Mouse (Mus musculus): Measurements from ENCODE around the gene Rtp2. TPM values are rescaled to one million over a fixed set of nuclear protein-coding genes. Genes with fewer than 3 reads are reported as not detected.

Rtp2 gene
- polyA plus RNA-seq, 1 experiment from 2014 or later = not detected

GRCm38 (mm10) chr16:23901411-23901810 is 30.8 kb downstream of the Rtp2 start:
- WGBS = 84% methylated on average over 7 of the region's 7 CpGs
- ATAC-seq (ENCODE audit: insufficient read depth, low FRiP score, low read depth) = no peak
- H3K9me3 ChIP-seq = no peaks in the 10 kb centered on the region

GRCm38 (mm10) chr16:23900061-23900460 is 32.1 kb downstream of the Rtp2 start:
- H3K27me3 ChIP-seq (replicated peaks) = no peaks in the 10 kb centered on the region
- 76% methylated on average over 4 of the region's 4 CpGs for WGBS
- no peak overlapping the region for H3K4me2 ChIP-seq
- 0 out of 2 replicates have a peak, but pooled peaks cover 4% of the 10 kb centered on the region for H3K4me1 ChIP-seq
- H3K9me3 ChIP-seq = no peaks in the 10 kb centered on the region
- H3K4me3 ChIP-seq (replicated peaks) = no peak overlapping the region
- ATAC-seq (ENCODE audit: insufficient read depth, low FRiP score, low read depth) = no peak
- no peak overlapping the region for H3K9ac ChIP-seq
- H3K36me3 ChIP-seq = no peaks in the 10 kb centered on the region
- H3K27ac ChIP-seq = no peak overlapping the region

More at GRCm38 (mm10) chr16:23901411-23901810, 30.8 kb downstream of the Rtp2 start:
- H3K36me3 ChIP-seq = no peaks in the 10 kb centered on the region
- no peaks in the 10 kb centered on the region for H3K27me3 ChIP-seq (replicated peaks)
- no peak overlapping the region for H3K4me3 ChIP-seq (replicated peaks)
- no peak overlapping the region for H3K27ac ChIP-seq
- H3K4me2 ChIP-seq = no peak overlapping the region
- H3K9ac ChIP-seq = no peak overlapping the region
- H3K4me1 ChIP-seq = 0 out of 2 replicates have a peak, but pooled peaks cover 4% of the 10 kb centered on the region

- no peaks in the 10 kb centered on the region for H3K9me3 ChIP-seq
- H3K27me3 ChIP-seq (replicated peaks) = no peaks in the 10 kb centered on the region
- 0 out of 2 replicates have a peak overlapping the region, but pooled peaks have one; percentile 4 for H3K4me3 ChIP-seq (replicated peaks)
- H3K27ac ChIP-seq = no peak overlapping the region
- H3K4me1 ChIP-seq = 0 out of 2 replicates have a peak, but pooled peaks cover 4% of the 10 kb centered on the region
- ATAC-seq (ENCODE audit: insufficient read depth, low FRiP score, low read depth) = 0 out of 2 replicates have a peak, but pooled peaks have one; percentile 58
- H3K4me2 ChIP-seq = peak overlapping the region; percentile 43
- no peak overlapping the region for H3K9ac ChIP-seq
- WGBS = 9% methylated on average over 12 of the region's 12 CpGs
- H3K36me3 ChIP-seq = no peaks in the 10 kb centered on the region
These were observed 33.4 kb downstream of the Rtp2 start for GRCm38 (mm10) chr16:23898840-23899239.

GRCm38 (mm10) chr16:23897984-23898586 is 34.1 kb downstream of the Rtp2 start:
- H3K9ac ChIP-seq = no peak overlapping the region
- ATAC-seq (ENCODE audit: insufficient read depth, low FRiP score, low read depth) = peak; percentile 58; the same call in 1 of the 2 replicates
- no peaks in the 10 kb centered on the region for H3K36me3 ChIP-seq
- H3K4me1 ChIP-seq = 0 out of 2 replicates have a peak, but pooled peaks cover 4% of the 10 kb centered on the region
- no peaks in the 10 kb centered on the region for H3K27me3 ChIP-seq (replicated peaks)
- 10% methylated on average over 15 of the region's 15 CpGs for WGBS
- H3K4me2 ChIP-seq = peak overlapping the region; percentile 43
- H3K9me3 ChIP-seq = no peaks in the 10 kb centered on the region
- no peak overlapping the region for H3K27ac ChIP-seq
- peak overlapping the region; percentile 23 for H3K4me3 ChIP-seq (replicated peaks)

- Histone ChIP-seq H3K4me2 (no peak overlapping the region), H3K9ac (no peak overlapping the region), H3K4me3 (replicated peaks) (no peak overlapping the region), H3K36me3 (no peaks in the 10 kb centered on the region), H3K9me3 (no peaks in the 10 kb centered on the region), H3K27me3 (replicated peaks) (no peaks in the 10 kb centered on the region), H3K27ac (no peak overlapping the region), H3K4me1 (0 out of 2 replicates have a peak, but pooled peaks cover 4% of the 10 kb centered on the region)
- WGBS = 64% methylated on average over 5 of the region's 5 CpGs
- ATAC-seq (ENCODE audit: insufficient read depth, low FRiP score, low read depth) = no peak
These were observed 34.7 kb downstream of the Rtp2 start for GRCm38 (mm10) chr16:23897486-23897885.

- Histone ChIP-seq H3K36me3 (no peaks in the 10 kb centered on the region), H3K4me1 (0 out of 2 replicates have a peak, but pooled peaks cover 4% of the 10 kb centered on the region), H3K27ac (no peak overlapping the region), H3K9ac (no peak overlapping the region), H3K27me3 (replicated peaks) (peaks cover 19% of the 10 kb centered on the region), H3K4me2 (no peak overlapping the region), H3K9me3 (no peaks in the 10 kb centered on the region), H3K4me3 (replicated peaks) (no peak overlapping the region)
- no peak for ATAC-seq (ENCODE audit: insufficient read depth, low FRiP score, low read depth)
- WGBS = 69% methylated on average over 3 of the region's 3 CpGs
These were observed 37.1 kb downstream of the Rtp2 start for GRCm38 (mm10) chr16:23895135-23895534.

- H3K4me3 ChIP-seq (replicated peaks) = no peak within 1 kb of the TSS
- no peaks in the 10 kb centered on the region for H3K4me1 ChIP-seq
- ATAC-seq (ENCODE audit: insufficient read depth, low FRiP score, low read depth) = no peak
- WGBS = 6% methylated on average over 26 of the region's 26 CpGs
- no peaks in the 10 kb centered on the region for H3K9me3 ChIP-seq
- no peak within 1 kb of the TSS for H3K27ac ChIP-seq
- H3K4me2 ChIP-seq = no peak within 1 kb of the TSS
- H3K27me3 ChIP-seq (replicated peaks) = peaks cover 24% of the 10 kb centered on the region
- no peaks in the 10 kb centered on the region for H3K36me3 ChIP-seq
- no peak within 1 kb of the TSS for H3K9ac ChIP-seq
These were observed 41.6 kb downstream of the Rtp2 start, which contains the start of gene Sst for GRCm38 (mm10) chr16:23890636-23891035. Gene Sst (minus strand): TSS chr16:23890958.

GRCm38 (mm10) chr16:23890151-23890550 is 42.0 kb downstream of the Rtp2 start:
- no peak overlapping the region for H3K9ac ChIP-seq
- H3K27ac ChIP-seq = no peak overlapping the region
- no peak overlapping the region for H3K4me3 ChIP-seq (replicated peaks)
- H3K4me1 ChIP-seq = no peaks in the 10 kb centered on the region
- H3K9me3 ChIP-seq = no peaks in the 10 kb centered on the region
- no peak overlapping the region for H3K4me2 ChIP-seq
- no peaks in the 10 kb centered on the region for H3K36me3 ChIP-seq
- no peak for ATAC-seq (ENCODE audit: insufficient read depth, low FRiP score, low read depth)
- peaks cover 24% of the 10 kb centered on the region for H3K27me3 ChIP-seq (replicated peaks)
- WGBS = 6% methylated on average over 9 of the region's 9 CpGs

GRCm38 (mm10) chr16:23887910-23888579 is 44.1 kb downstream of the Rtp2 start:
- H3K4me3 ChIP-seq (replicated peaks) = no peak overlapping the region
- H3K27me3 ChIP-seq (replicated peaks) = peaks cover 24% of the 10 kb centered on the region
- no peak overlapping the region for H3K9ac ChIP-seq
- H3K27ac ChIP-seq = no peak overlapping the region
- no peaks in the 10 kb centered on the region for H3K9me3 ChIP-seq
- 64% methylated on average over 10 of the region's 10 CpGs for WGBS
- no peak overlapping the region for H3K4me2 ChIP-seq
- H3K4me1 ChIP-seq = no peaks in the 10 kb centered on the region
- no peaks in the 10 kb centered on the region for H3K36me3 ChIP-seq
- ATAC-seq (ENCODE audit: insufficient read depth, low FRiP score, low read depth) = no peak

- H3K4me2 ChIP-seq = no peak overlapping the region
- no peak overlapping the region for H3K27ac ChIP-seq
- ATAC-seq (ENCODE audit: insufficient read depth, low FRiP score, low read depth) = no peak
- no peak overlapping the region for H3K4me3 ChIP-seq (replicated peaks)
- H3K4me1 ChIP-seq = no peaks in the 10 kb centered on the region
- WGBS = 67% methylated on average over 12 of the region's 12 CpGs
- no peaks in the 10 kb centered on the region for H3K36me3 ChIP-seq
- H3K9me3 ChIP-seq = no peaks in the 10 kb centered on the region
- H3K27me3 ChIP-seq (replicated peaks) = peaks cover 4% of the 10 kb centered on the region; the same call in 1 of the 2 replicates
- H3K9ac ChIP-seq = no peak overlapping the region
These were observed 47.1 kb downstream of the Rtp2 start for GRCm38 (mm10) chr16:23885098-23885497.

Data from stomach, embryonic 15.5 days (tissue).